Mouse (Mus musculus) liver, embryonic 14.5 days (tissue): ENCODE measurements around the gene Dbx1.

Source experiments
- CTCF ChIP-seq: IDR thresholded peaks from 2 replicates; pipeline ENCODE4 v1.5.1; 2016; ENCODE audit warnings: antibody characterized with exemption, low read depth, control low read depth
- EP300 ChIP-seq: IDR thresholded peaks from 2 replicates; pipeline ENCODE4 v1.6.1; 2016; ENCODE audit warnings: antibody characterized with exemption, low read depth

GRCm38 (mm10) chr7:49617087-49617486, 19.6 kb downstream of the Dbx1 start:
- TF ChIP-seq CTCF (no peak), EP300 (no peak)
